In the genomic region with DNA sequence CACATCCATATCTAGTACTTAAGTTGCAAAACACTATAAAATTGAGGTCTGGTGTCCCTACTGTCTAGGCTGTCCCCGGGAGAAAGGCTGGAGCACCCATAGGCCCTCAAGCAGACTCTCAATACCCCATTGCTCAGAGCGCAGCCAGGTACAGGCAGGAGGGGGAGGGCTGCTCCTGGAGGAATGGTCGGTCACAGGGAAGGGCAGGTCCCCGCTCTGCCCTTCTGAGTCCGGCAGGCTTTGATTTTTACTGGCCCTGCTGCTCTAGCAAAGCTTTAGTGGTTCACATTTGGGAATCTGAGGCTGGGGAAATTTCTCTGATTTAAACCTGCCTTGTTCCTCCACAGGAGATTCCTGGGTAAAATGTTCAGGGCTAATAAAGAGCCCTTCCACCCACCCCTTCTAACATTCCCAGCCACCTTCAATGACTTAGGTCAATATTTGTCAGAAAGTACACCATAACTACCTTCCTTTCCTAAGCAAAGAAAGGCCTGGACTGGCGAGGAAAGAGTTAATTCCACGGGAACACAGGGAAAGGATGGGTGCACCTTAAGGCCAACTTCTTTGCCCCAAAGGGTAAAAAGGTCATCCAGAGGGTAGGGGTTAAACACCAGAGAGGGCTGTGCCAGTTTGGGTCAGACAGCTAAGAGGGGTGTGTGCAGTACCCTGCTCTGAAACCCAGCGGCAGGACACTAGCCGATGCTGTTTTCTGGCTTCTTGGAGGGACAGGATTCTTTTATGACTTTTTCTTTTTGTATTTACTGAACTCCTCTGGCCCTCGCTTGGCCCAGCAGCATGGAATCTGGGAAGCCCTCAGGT, we compare ENCODE assay signal across 11 mouse cellular contexts. TPM values are rescaled to one million over a fixed set of nuclear protein-coding genes. Genes with fewer than 3 reads are reported as not detected.
DNase-seq lines count a peak whose midpoint lies in the region; ATAC-seq lines count a peak whose summit lies in the region.
"Had no signal": no experiment of that assay in that cellular context is flagged by ENCODE, and none has a peak within 500 bp of the region (broad histone marks: within the 10 kb centered on the region; RNA-seq: fewer than 3 reads in every experiment).

No protein-coding gene starts in this region.

- DNase-seq in heart, embryonic 10.5 days (ENCODE audit: low spot score) = no peak
- DNase-seq in heart, adult 8-10 months (ENCODE audit: low spot score) = no peak
- no peak for DNase-seq in kidney, postnatal 36 days
- no peak for DNase-seq in embryonic facial prominence, embryonic 10.5 days (ENCODE audit: low spot score)
- no peak for DNase-seq in thymus, postnatal 36 days
- no peak for DNase-seq in urinary bladder, postnatal 4 days (ENCODE audit: low spot score in 2 of 2)
- DNase-seq: layer of hippocampus, postnatal 36 days; thymus, adult 18-20 months had no signal

- no peak for ATAC-seq in kidney, embryonic 16.5 days (ENCODE audit: low FRiP score, low TSS enrichment)
- no peak for ATAC-seq in limb, embryonic 15.5 days (ENCODE audit: insufficient number of reproducible peaks, low FRiP score, low TSS enrichment, low read depth)

- H3K9me3 ChIP-seq in heart, embryonic 10.5 days = no peaks in the 10 kb centered on the region
- H3K9me3 ChIP-seq in kidney, embryonic 16.5 days (ENCODE audit: low read length) = no peaks in the 10 kb centered on the region
- no peaks in the 10 kb centered on the region for H3K9me3 ChIP-seq in embryonic facial prominence, embryonic 10.5 days
- no peaks in the 10 kb centered on the region for H3K9me3 ChIP-seq in limb, embryonic 15.5 days

- peak overlapping the region; percentile 72; the same call in 1 of the 2 replicates for H3K27ac ChIP-seq in heart, embryonic 10.5 days
- H3K27ac ChIP-seq in kidney, embryonic 16.5 days (ENCODE audit: low read length) = no peak overlapping the region
- peak overlapping the region; percentile 87 for H3K27ac ChIP-seq in embryonic facial prominence, embryonic 10.5 days (replicated peaks)
- H3K27ac ChIP-seq in limb, embryonic 15.5 days = no peak overlapping the region
- H3K27ac ChIP-seq: liver, embryonic 14.5 days had no signal

- 10% methylated on average over 10 of the region's 10 CpGs for WGBS in heart, embryonic 10.5 days
- WGBS in kidney, embryonic 16.5 days = 11% methylated on average over 10 of the region's 10 CpGs
- 3% methylated on average over 10 of the region's 10 CpGs for WGBS in embryonic facial prominence, embryonic 10.5 days
- 31% methylated on average over 10 of the region's 10 CpGs for WGBS in limb, embryonic 15.5 days

- peaks cover 100% of the 10 kb centered on the region for H3K27me3 ChIP-seq in heart, embryonic 10.5 days (ENCODE audit: insufficient read depth, poor library complexity, severe bottlenecking)
- peaks cover 99% of the 10 kb centered on the region for H3K27me3 ChIP-seq in kidney, embryonic 16.5 days (ENCODE audit: insufficient read depth, low read length)
- H3K27me3 ChIP-seq in embryonic facial prominence, embryonic 10.5 days (replicated peaks; ENCODE audit: low read depth, poor library complexity, severe bottlenecking) = peaks cover 100% of the 10 kb centered on the region
- H3K27me3 ChIP-seq in limb, embryonic 15.5 days = peaks cover 96% of the 10 kb centered on the region

- no peaks in the 10 kb centered on the region for H3K36me3 ChIP-seq in heart, embryonic 10.5 days
- H3K36me3 ChIP-seq in kidney, embryonic 16.5 days (ENCODE audit: insufficient read depth, low read length) = no peaks in the 10 kb centered on the region
- no peaks in the 10 kb centered on the region for H3K36me3 ChIP-seq in embryonic facial prominence, embryonic 10.5 days (replicated peaks)
- no peaks in the 10 kb centered on the region for H3K36me3 ChIP-seq in limb, embryonic 15.5 days

- no peak overlapping the region for H3K9ac ChIP-seq in kidney, embryonic 16.5 days (replicated peaks; ENCODE audit: low read length)
- no peak overlapping the region for H3K9ac ChIP-seq in limb, embryonic 15.5 days
- H3K9ac ChIP-seq: liver, embryonic 14.5 days had no signal

- peaks cover 81% of the 10 kb centered on the region for H3K4me1 ChIP-seq in heart, embryonic 10.5 days
- H3K4me1 ChIP-seq in kidney, embryonic 16.5 days (ENCODE audit: insufficient read depth, low read length) = peaks cover 69% of the 10 kb centered on the region
- peaks cover 98% of the 10 kb centered on the region for H3K4me1 ChIP-seq in embryonic facial prominence, embryonic 10.5 days
- peaks cover 81% of the 10 kb centered on the region for H3K4me1 ChIP-seq in limb, embryonic 15.5 days

- peak overlapping the region; percentile 56 for H3K4me3 ChIP-seq in heart, embryonic 10.5 days
- H3K4me3 ChIP-seq in kidney, embryonic 16.5 days (ENCODE audit: low read length) = no peak overlapping the region
- H3K4me3 ChIP-seq in embryonic facial prominence, embryonic 10.5 days = peak overlapping the region; percentile 73
- H3K4me3 ChIP-seq in limb, embryonic 15.5 days = peak overlapping the region; percentile 34; the same call in 1 of the 2 replicates

- peak overlapping the region; percentile 60 for H3K4me2 ChIP-seq in kidney, embryonic 16.5 days (replicated peaks; ENCODE audit: low read depth, low read length)
- H3K4me2 ChIP-seq in limb, embryonic 15.5 days = peak overlapping the region; percentile 64

RNA-seq across cellular contexts. Expression of a gene that starts 2.7 kb away (rescaled TPM):
- polyA plus RNA-seq in heart, embryonic 10.5 days (2016; fragmentation: Nextera tagmentation; extraction: Ambion mirVana) = 1.8 and 3.2 TPM in 2 replicates
- under 1 TPM in 2 of 4 experiments, not detected in 2; 0.57 to 0.97 TPM for total RNA-seq in heart, adult 8-10 months (2022)
- 29.3 and 30.7 TPM in 2 replicates for polyA plus RNA-seq in kidney, embryonic 16.5 days (2015; fragmentation: Nextera tagmentation; extraction: Ambion mirVana)
- 103 and 116 TPM in 2 replicates for polyA plus RNA-seq in embryonic facial prominence, embryonic 10.5 days (2016; fragmentation: Nextera tagmentation; extraction: Ambion mirVana)
- polyA plus RNA-seq in limb, embryonic 15.5 days (2015; fragmentation: Nextera tagmentation; extraction: Ambion mirVana) = 91.2 and 97.7 TPM in 2 replicates

RNA-seq across cellular contexts. Expression of a gene that starts 3.1 kb away (rescaled TPM):
- polyA plus RNA-seq in heart, embryonic 10.5 days (2016; fragmentation: Nextera tagmentation; extraction: Ambion mirVana) = 1.2 and 3.6 TPM in 2 replicates
- total RNA-seq in heart, adult 8-10 months (2022) = not detected
- 6.5 and 7.0 TPM in 2 replicates for polyA plus RNA-seq in kidney, embryonic 16.5 days (2015; fragmentation: Nextera tagmentation; extraction: Ambion mirVana)
- polyA plus RNA-seq in embryonic facial prominence, embryonic 10.5 days (2016; fragmentation: Nextera tagmentation; extraction: Ambion mirVana) = 28.3 and 29.4 TPM in 2 replicates
- 6.9 and 9.6 TPM in 2 replicates for polyA plus RNA-seq in limb, embryonic 15.5 days (2015; fragmentation: Nextera tagmentation; extraction: Ambion mirVana)

RNA-seq across cellular contexts. Expression of a gene that starts 13.5 kb away (rescaled TPM):
- polyA plus RNA-seq in heart, embryonic 10.5 days (2016; fragmentation: Nextera tagmentation; extraction: Ambion mirVana) = 15.6 and 15.7 TPM in 2 replicates
- 1 to 10 TPM; 8.1 to 9.3 (median 8.4) TPM for total RNA-seq in heart, adult 8-10 months (2022)
- 25.0 and 26.8 TPM in 2 replicates for polyA plus RNA-seq in kidney, embryonic 16.5 days (2015; fragmentation: Nextera tagmentation; extraction: Ambion mirVana)
- polyA plus RNA-seq in embryonic facial prominence, embryonic 10.5 days (2016; fragmentation: Nextera tagmentation; extraction: Ambion mirVana) = 22.4 and 24.1 TPM in 2 replicates
- 27.9 and 28.2 TPM in 2 replicates for polyA plus RNA-seq in limb, embryonic 15.5 days (2015; fragmentation: Nextera tagmentation; extraction: Ambion mirVana)

RNA-seq across cellular contexts. Expression of a gene that starts 16.3 kb away (rescaled TPM):
- 127 and 128 TPM in 2 replicates for polyA plus RNA-seq in heart, embryonic 10.5 days (2016; fragmentation: Nextera tagmentation; extraction: Ambion mirVana)
- 100 to 1,000 TPM; 118 to 133 (median 124) TPM for total RNA-seq in heart, adult 8-10 months (2022)
- 133 and 135 TPM in 2 replicates for polyA plus RNA-seq in kidney, embryonic 16.5 days (2015; fragmentation: Nextera tagmentation; extraction: Ambion mirVana)
- polyA plus RNA-seq in embryonic facial prominence, embryonic 10.5 days (2016; fragmentation: Nextera tagmentation; extraction: Ambion mirVana) = 118 and 138 TPM in 2 replicates
- 136 and 149 TPM in 2 replicates for polyA plus RNA-seq in limb, embryonic 15.5 days (2015; fragmentation: Nextera tagmentation; extraction: Ambion mirVana)

RNA-seq across cellular contexts. Expression of a gene that starts 20.3 kb away (rescaled TPM):
- polyA plus RNA-seq in heart, embryonic 10.5 days (2016; fragmentation: Nextera tagmentation; extraction: Ambion mirVana) = 751 and 801 TPM in 2 replicates
- total RNA-seq in heart, adult 8-10 months (2022) = 1,000 to 10,000 TPM; 1,436 to 1,703 (median 1,558) TPM
- 869 and 882 TPM in 2 replicates for polyA plus RNA-seq in kidney, embryonic 16.5 days (2015; fragmentation: Nextera tagmentation; extraction: Ambion mirVana)
- 908 and 951 TPM in 2 replicates for polyA plus RNA-seq in embryonic facial prominence, embryonic 10.5 days (2016; fragmentation: Nextera tagmentation; extraction: Ambion mirVana)
- polyA plus RNA-seq in limb, embryonic 15.5 days (2015; fragmentation: Nextera tagmentation; extraction: Ambion mirVana) = 859 and 940 TPM in 2 replicates

Comparison
In these comparisons a context has a peak if more than half of its experiments do, and no peak if none do; other contexts are left out.
1. H3K27ac ChIP-seq: peak in heart, embryonic 10.5 days (single experiment) and embryonic facial prominence, embryonic 10.5 days (single experiment); none in kidney, embryonic 16.5 days (single experiment) and limb, embryonic 15.5 days (single experiment).